8 mouse cellular contexts compared by ENCODE assay signal in genomic region chr5:21786258-21787185, GRCm38 (mm10). TPM values are rescaled to one million over a fixed set of nuclear protein-coding genes. Genes with fewer than 3 reads are reported as not detected.
A peak's percentile ranks its signal among the peaks of the same experiment; 100 is the strongest.
DNase-seq lines count a peak whose midpoint lies in the region; ATAC-seq lines count a peak whose summit lies in the region.

No protein-coding gene starts in this region.

- peaks cover 31% of the 10 kb centered on the region for H3K36me3 ChIP-seq in heart, embryonic 10.5 days
- H3K36me3 ChIP-seq in kidney, embryonic 15.5 days = peaks cover 24% of the 10 kb centered on the region

- peak overlapping the region; percentile 94 for H3K9ac ChIP-seq in kidney, embryonic 15.5 days

- no peaks in the 10 kb centered on the region for H3K27me3 ChIP-seq in heart, embryonic 10.5 days (ENCODE audit: insufficient read depth, poor library complexity, severe bottlenecking)
- no peaks in the 10 kb centered on the region for H3K27me3 ChIP-seq in kidney, embryonic 15.5 days

- peak overlapping the region; percentile 63 for H3K4me2 ChIP-seq in kidney, embryonic 15.5 days

- H3K9me3 ChIP-seq in heart, embryonic 10.5 days = no peaks in the 10 kb centered on the region
- H3K9me3 ChIP-seq in kidney, embryonic 15.5 days (replicated peaks) = no peaks in the 10 kb centered on the region

- peak; percentile 90 for ATAC-seq in erythroblast, adult 5-6 weeks (replicated peaks; ENCODE audit: low FRiP score, poor library complexity, severe bottlenecking)
- peak; percentile 85 for ATAC-seq in kidney, embryonic 15.5 days (replicated peaks; ENCODE audit: low FRiP score)
- peak; percentile 87 for ATAC-seq in monocyte, adult 5-6 weeks (replicated peaks; ENCODE audit: insufficient number of reproducible peaks, low FRiP score, low TSS enrichment, poor library complexity, severe bottlenecking)

- H3K4me1 ChIP-seq in heart, embryonic 10.5 days = peaks cover 19% of the 10 kb centered on the region
- peaks cover 17% of the 10 kb centered on the region for H3K4me1 ChIP-seq in kidney, embryonic 15.5 days

- peak overlapping the region; percentile 94 for H3K4me3 ChIP-seq in heart, embryonic 10.5 days
- peak overlapping the region; percentile 78 for H3K4me3 ChIP-seq in kidney, embryonic 15.5 days (replicated peaks)

- DNase-seq in B cell, adult 2 months = peak; percentile 96
- peak; percentile 96 for DNase-seq in brain, adult 2 months (ENCODE audit: low read depth, low spot score)
- DNase-seq in heart, embryonic 10.5 days (ENCODE audit: low spot score) = peak; percentile 95
- peak; percentile 95 for DNase-seq in liver
- DNase-seq in spleen, postnatal 4 days (ENCODE audit: low spot score in 2 of 2) = peak; percentile 92 to 95

- peak overlapping the region; percentile 97 for H3K27ac ChIP-seq in heart, embryonic 10.5 days
- peak overlapping the region; percentile 87 for H3K27ac ChIP-seq in kidney, embryonic 15.5 days

- 2% methylated on average over 51 of the region's 51 CpGs for WGBS in heart, embryonic 10.5 days
- WGBS in kidney, embryonic 15.5 days = 2% methylated on average over 51 of the region's 51 CpGs

RNA-seq across cellular contexts. Expression of gene Psmc2, which starts 1.4 kb away (rescaled TPM):
- total RNA-seq in erythroblast, adult 5-6 weeks (2015; ENCODE audit: low replicate concordance) = 38.2 and 38.4 TPM in 2 replicates
- 35.4 and 40.5 TPM in 2 replicates for total RNA-seq in erythroblast, adult 5-6 weeks (2017; ENCODE audit: low replicate concordance)
- polyA plus RNA-seq in heart, embryonic 10.5 days (2016; fragmentation: Nextera tagmentation; extraction: Ambion mirVana) = 197 and 226 TPM in 2 replicates
- 186 and 199 TPM in 2 replicates for polyA plus RNA-seq in kidney, embryonic 15.5 days (2015; fragmentation: Nextera tagmentation; extraction: Ambion mirVana)
- total RNA-seq in monocyte, adult 5-6 weeks (2017) = 69.9 to 75.6 TPM (median 74.7 TPM) in 3 replicates

RNA-seq across cellular contexts. Expression of gene Dnajc2, which starts 1.5 kb away (rescaled TPM):
- total RNA-seq in erythroblast, adult 5-6 weeks (2015; ENCODE audit: low replicate concordance) = 24.2 and 26.3 TPM in 2 replicates
- 33.3 and 36.5 TPM in 2 replicates for total RNA-seq in erythroblast, adult 5-6 weeks (2017; ENCODE audit: low replicate concordance)
- polyA plus RNA-seq in heart, embryonic 10.5 days (2016; fragmentation: Nextera tagmentation; extraction: Ambion mirVana) = 63.2 and 82.9 TPM in 2 replicates
- 75.2 and 77.8 TPM in 2 replicates for polyA plus RNA-seq in kidney, embryonic 15.5 days (2015; fragmentation: Nextera tagmentation; extraction: Ambion mirVana)
- 90.7 to 113 TPM (median 108 TPM) in 3 replicates for total RNA-seq in monocyte, adult 5-6 weeks (2017)

RNA-seq across cellular contexts. Expression of gene Pmpcb, which starts 49.6 kb away (rescaled TPM):
- 14.6 and 20.8 TPM in 2 replicates for total RNA-seq in erythroblast, adult 5-6 weeks (2015; ENCODE audit: low replicate concordance)
- 31.6 and 35.8 TPM in 2 replicates for total RNA-seq in erythroblast, adult 5-6 weeks (2017; ENCODE audit: low replicate concordance)
- polyA plus RNA-seq in heart, embryonic 10.5 days (2016; fragmentation: Nextera tagmentation; extraction: Ambion mirVana) = 100 and 115 TPM in 2 replicates
- 90.5 and 97.7 TPM in 2 replicates for polyA plus RNA-seq in kidney, embryonic 15.5 days (2015; fragmentation: Nextera tagmentation; extraction: Ambion mirVana)
- total RNA-seq in monocyte, adult 5-6 weeks (2017) = 72.0 to 160 TPM (median 85.6 TPM) in 3 replicates

Comparison
In these comparisons a context has a peak if more than half of its experiments do, and no peak if none do; other contexts are left out.
1. Peak in every context shown above with its lines: DNase-seq, ATAC-seq, H3K4me3 ChIP-seq and H3K27ac ChIP-seq.